Mouse (Mus musculus) gastrocnemius, postnatal 10 days (tissue): ENCODE results near the gene Ptgir. TPM values are rescaled to one million over a fixed set of nuclear protein-coding genes. Genes with fewer than 3 reads are reported as not detected.

ENCODE experiments used
- total RNA-seq, 2 experiments: library from RNA; stranded (reverse); gene quantifications; 2 replicates each; pipeline ENCODE4 v1.2.3; 2021

The Ptgir gene
- total RNA-seq, 2 experiments from 2014 or later, result 1.8 to 2.9 TPM

Other genes starting within 250 kb of the Ptgir start
- gene Ceacam15, start 230.8 kb upstream of the Ptgir start, total RNA-seq, result not detected
- gene Ceacam9, start 184.6 kb upstream of the Ptgir start, total RNA-seq, result not detected
- 10 to 100 TPM; 65.4 to 71.9 TPM for gene Ap2s1, start 168.1 kb upstream of the Ptgir start, total RNA-seq
- gene Slc1a5, start 125.2 kb upstream of the Ptgir start, total RNA-seq, result 10 to 100 TPM; 32.5 to 34.9 TPM
- gene Strn4, start 90.6 kb upstream of the Ptgir start, total RNA-seq, result 10 to 100 TPM; 42.3 to 46.1 TPM
- gene Fkrp, start 89.8 kb upstream of the Ptgir start, total RNA-seq, result 10 to 100 TPM; 23.2 to 23.3 TPM
- gene Prkd2, start 63.6 kb upstream of the Ptgir start, total RNA-seq, result 10 to 100 TPM in 1 of 2 experiments, 1 to 10 TPM in 1; 9.8 to 14.0 TPM
- gene Dact3, start 31.2 kb upstream of the Ptgir start, total RNA-seq, result 10 to 100 TPM in 1 of 2 experiments, 1 to 10 TPM in 1; 9.5 to 10.9 TPM
- gene Gng8, start 14.7 kb upstream of the Ptgir start, total RNA-seq, result 1 to 10 TPM; 1.3 to 2.7 TPM
- gene Calm3, start 17.6 kb downstream of the Ptgir start, total RNA-seq, result 100 to 1,000 TPM; 255 to 271 TPM
- gene Pnmal2, start 38.2 kb downstream of the Ptgir start, total RNA-seq, result 10 to 100 TPM; 20.6 to 24.5 TPM
- gene Pnmal1, start 53.2 kb downstream of the Ptgir start, total RNA-seq, result under 1 TPM; 0.16 to 0.21 TPM
- under 1 TPM in 1 of 2 experiments, not detected in 1; 0.16 TPM for gene Gm42372, start 76.6 kb downstream of the Ptgir start, total RNA-seq
- 10 to 100 TPM; 10.7 to 13.3 TPM for gene Ccdc8, start 86.2 kb downstream of the Ptgir start, total RNA-seq
- gene Ppp5c, start 121.4 kb downstream of the Ptgir start, total RNA-seq, result 10 to 100 TPM; 54.1 to 69.8 TPM
- 1 to 10 TPM; 1.9 to 3.1 TPM for gene Hif3a, start 155.9 kb downstream of the Ptgir start, total RNA-seq
- gene Psg16, start 167.6 kb downstream of the Ptgir start, total RNA-seq, result under 1 TPM; 0.05 to 0.14 TPM
- not detected for gene Ceacam3, start 243.8 kb downstream of the Ptgir start, total RNA-seq